Mouse (Mus musculus) G1E (cell line): ENCODE data around the gene Gcc2. TPM values are rescaled to one million over a fixed set of nuclear protein-coding genes. Genes with fewer than 3 reads are reported as not detected.
"Not testable (repeated sequence)": the region's sequence is repeated elsewhere in the genome, so short reads cannot be mapped to it uniquely, and the experiment has no call there.

Experiments used
- ATAC-seq: 2 replicates; pipeline ENCODE4 v1.8.0; 2016; ENCODE audit warnings: mild to moderate bottlenecking; ENCODE audit not compliant: insufficient number of reproducible peaks, poor library complexity, low FRiP score, severe bottlenecking; ENCODE audit errors: extremely low read depth
- DNase-seq: peaks from one replicate; pipeline ENCODE4 v3.0.0; 2012; ENCODE audit warnings: low spot score
- H3K27me3 ChIP-seq: 2 replicates; pipeline ENCODE4 v1.6.1; 2012; ENCODE audit warnings: mild to moderate bottlenecking, low read length, inconsistent platforms; ENCODE audit not compliant: insufficient read depth
- H3K36me3 ChIP-seq: replicated peaks from 2 replicates; pipeline ENCODE3; 2012; ENCODE audit warnings: mild to moderate bottlenecking, inconsistent platforms
- H3K4me1 ChIP-seq: 2 replicates; pipeline ENCODE4 v1.6.1; 2012; ENCODE audit warnings: low read depth, low read length, inconsistent platforms, mixed read lengths; ENCODE audit not compliant: insufficient read depth
- H3K4me3 ChIP-seq: 2 replicates; pipeline ENCODE4 v1.5.1; 2012; ENCODE audit warnings: low read depth, mild to moderate bottlenecking, inconsistent platforms, low read length, moderate library complexity, mixed read lengths
- H3K9me3 ChIP-seq: replicated peaks from 2 replicates; pipeline ENCODE4 v1.6.1; 2012; ENCODE audit warnings: inconsistent platforms
- CTCF ChIP-seq: IDR thresholded peaks from 2 replicates; pipeline ENCODE4 v1.5.1; 2012; ENCODE audit warnings: low read depth, low read length, inconsistent platforms, mixed read lengths
- GATA1 ChIP-seq: IDR thresholded peaks from 2 replicates; pipeline ENCODE4 v1.6.1; 2012; ENCODE audit warnings: borderline replicate concordance, low read length, inconsistent platforms, mixed read lengths
- GATA2 ChIP-seq: IDR thresholded peaks from 2 replicates; pipeline ENCODE4 v1.6.1; 2012; ENCODE audit warnings: low read depth, low read length, inconsistent platforms, borderline replicate concordance
- POLR2AphosphoS5 ChIP-seq: IDR thresholded peaks from 2 replicates; pipeline ENCODE4 v1.6.1; 2012; ENCODE audit warnings: low read depth, low read length, inconsistent platforms; ENCODE audit not compliant: insufficient replicate concordance
- TAL1 ChIP-seq: conservative IDR thresholded peaks from 2 replicates; pipeline ENCODE4 v1.6.1; 2012; ENCODE audit warnings: low read depth, low read length, inconsistent platforms, mixed read lengths
- polyA plus RNA-seq: library from polyadenylated mRNA; stranded (reverse); fragments of >175 nt; gene quantifications from 2 replicates; pipeline ENCODE4 v1.2.3, GENCODE M21; 2012
- total RNA-seq, 2 experiments: library from RNA; stranded (forward) in 1 of 2; stranded (reverse) in 1 of 2; fragments of 200-1000 nt in 1 of 2; fragments of >200 nt in 1 of 2; fragmentation: Nextera tagmentation in 1 of 2; gene quantifications; 2 replicates each; pipeline ENCODE4 v1.2.3; 2014 to 2017

The Gcc2 gene
- total and polyA plus RNA-seq, 3 experiments = 4.5 to 44.7 (median 28.6) TPM

- no peaks in the 10 kb centered on the region for H3K36me3 ChIP-seq
- no peak overlapping the region for H3K4me3 ChIP-seq
- ATAC-seq = no peak
- no peak for DNase-seq
- no peak for TF ChIP-seq GATA1
- no peak for TF ChIP-seq GATA2
- TF ChIP-seq CTCF = no peak
- no peak for TF ChIP-seq TAL1
- TF ChIP-seq POLR2AphosphoS5 = no peak
- no peaks in the 10 kb centered on the region for H3K9me3 ChIP-seq
- no peaks in the 10 kb centered on the region for H3K4me1 ChIP-seq
- no peaks in the 10 kb centered on the region for H3K27me3 ChIP-seq
These were observed 44.1 kb upstream of the Gcc2 start for GRCm38 (mm10) chr10:58211213-58211612.

DNA sequence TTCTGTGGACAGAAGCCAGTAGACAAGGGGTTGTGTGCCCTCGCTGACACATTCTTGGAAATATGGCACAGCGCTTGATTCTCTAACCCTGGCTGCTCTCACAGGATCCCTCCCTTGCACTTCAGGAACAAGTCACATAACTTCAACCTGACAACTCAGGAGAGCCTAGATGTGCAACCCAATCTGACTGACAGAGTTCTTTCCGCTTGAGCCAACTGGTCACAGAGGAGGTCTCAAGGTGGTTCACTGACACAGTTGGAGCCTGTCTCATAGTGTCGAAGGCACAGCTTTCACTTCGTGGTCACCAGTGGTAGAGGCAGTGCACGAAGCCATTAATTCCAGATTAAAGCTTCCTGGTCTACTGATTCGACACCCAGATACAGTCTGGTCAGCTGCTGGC lies 43.1 kb upstream of the Gcc2 start:
- no peak for DNase-seq
- ATAC-seq = no peak
- H3K4me3 ChIP-seq = no peak overlapping the region
- no peaks in the 10 kb centered on the region for H3K36me3 ChIP-seq
- H3K4me1 ChIP-seq = no peaks in the 10 kb centered on the region
- H3K9me3 ChIP-seq = no peaks in the 10 kb centered on the region
- TF ChIP-seq GATA1 = no peak
- no peak for TF ChIP-seq POLR2AphosphoS5
- no peak for TF ChIP-seq CTCF
- TF ChIP-seq TAL1 = no peak
- no peaks in the 10 kb centered on the region for H3K27me3 ChIP-seq

GRCm38 (mm10) chr10:58214497-58214896 lies 40.8 kb upstream of the Gcc2 start:
- DNase-seq = no peak
- Histone ChIP-seq H3K36me3 (no peaks in the 10 kb centered on the region), H3K9me3 (no peaks in the 10 kb centered on the region), H3K4me1 (no peaks in the 10 kb centered on the region), H3K27me3 (no peaks in the 10 kb centered on the region), H3K4me3 (no peak overlapping the region)
- no peak for TF ChIP-seq GATA1
- no peak for TF ChIP-seq CTCF
- TF ChIP-seq GATA2 = no peak
- no peak for ATAC-seq

- Histone ChIP-seq H3K4me3 (no peak overlapping the region), H3K36me3 (no peaks in the 10 kb centered on the region), H3K27me3 (no peaks in the 10 kb centered on the region), H3K4me1 (no peaks in the 10 kb centered on the region), H3K9me3 (no peaks in the 10 kb centered on the region)
- TF ChIP-seq TAL1 = no peak
- no peak for TF ChIP-seq POLR2AphosphoS5
- ATAC-seq = no peak
- DNase-seq = no peak
These were observed 40.4 kb upstream of the Gcc2 start for GRCm38 (mm10) chr10:58214934-58215333.

DNA sequence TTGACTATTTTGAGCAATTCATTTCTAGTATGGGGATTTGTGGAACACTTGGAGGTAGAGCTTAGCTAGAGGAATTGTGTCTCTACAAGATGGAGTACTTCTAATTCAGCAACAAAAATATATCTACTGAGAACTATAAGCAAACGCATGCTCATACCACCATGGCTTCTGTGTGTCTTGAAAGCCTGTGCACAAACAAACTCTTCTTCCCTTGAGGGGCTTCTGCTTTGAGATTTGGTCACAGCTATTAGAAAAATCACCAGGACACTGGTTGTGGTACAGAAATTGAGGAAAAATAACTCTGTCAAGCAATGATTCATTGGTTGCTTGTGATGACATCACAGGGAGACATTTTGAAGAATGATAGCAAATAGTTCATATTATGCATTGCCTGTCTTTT lies 39.9 kb upstream of the Gcc2 start:
- TF ChIP-seq GATA2 (no peak), POLR2AphosphoS5 (no peak), GATA1 (no peak), CTCF (no peak), TAL1 (no peak)
- no peak for ATAC-seq
- H3K27me3 ChIP-seq = no peaks in the 10 kb centered on the region

DNA sequence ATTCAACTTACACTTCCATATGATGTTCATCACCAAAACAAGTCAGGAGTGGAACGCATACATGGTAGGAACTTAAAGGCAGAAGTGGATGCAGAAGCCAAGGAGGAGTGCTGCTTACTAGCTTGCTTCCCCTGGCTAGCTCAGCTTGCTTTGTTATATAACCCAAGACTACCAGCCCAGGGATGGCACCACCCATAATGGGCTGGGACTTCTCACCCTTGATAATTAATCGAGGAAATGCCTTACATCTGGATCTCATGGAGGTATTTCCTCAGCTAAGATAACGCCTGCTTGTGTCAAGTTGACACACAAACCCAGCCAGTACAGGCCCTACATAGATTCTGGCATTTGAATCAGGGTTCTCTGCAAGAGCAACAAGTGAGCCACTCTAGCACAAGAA lies 37.9 kb upstream of the Gcc2 start:
- peaks cover 2% of the 10 kb centered on the region for H3K9me3 ChIP-seq
- no peaks in the 10 kb centered on the region for H3K4me1 ChIP-seq
- ATAC-seq (no peak), DNase-seq (no peak)
- no peaks in the 10 kb centered on the region for H3K36me3 ChIP-seq
- H3K27me3 ChIP-seq = no peaks in the 10 kb centered on the region
- TF ChIP-seq GATA1 = no peak
- TF ChIP-seq POLR2AphosphoS5 = no peak
- no peak for TF ChIP-seq GATA2
- TF ChIP-seq TAL1 = no peak
- TF ChIP-seq CTCF = no peak
- H3K4me3 ChIP-seq = no peak overlapping the region

More for the DNA sequence above, 39.9 kb upstream of the Gcc2 start:
- DNase-seq = no peak
- no peaks in the 10 kb centered on the region for H3K4me1 ChIP-seq
- no peaks in the 10 kb centered on the region for H3K36me3 ChIP-seq
- no peaks in the 10 kb centered on the region for H3K9me3 ChIP-seq
- H3K4me3 ChIP-seq = no peak overlapping the region

DNA sequence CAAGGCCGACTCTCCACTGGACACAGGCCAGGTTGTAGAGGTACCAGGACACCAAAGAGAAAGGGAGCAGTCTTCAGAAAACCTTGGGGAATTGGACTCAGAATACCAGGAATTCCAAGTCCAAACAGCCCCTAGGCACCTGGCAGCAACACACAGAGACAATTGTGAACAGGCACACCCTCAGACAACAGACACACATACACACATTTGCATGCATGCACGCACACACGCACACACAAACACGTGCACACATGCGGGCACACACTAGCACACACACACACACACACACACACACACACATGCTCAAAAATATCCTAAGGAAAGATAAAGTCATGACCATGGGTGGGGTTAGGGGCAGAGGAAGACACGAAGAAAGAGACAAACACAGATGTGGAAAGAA lies 34.6 kb upstream of the Gcc2 start:
- no peak overlapping the region for H3K4me3 ChIP-seq
- ATAC-seq = no peak
- TF ChIP-seq GATA2 (no peak), GATA1 (no peak)
- no peaks in the 10 kb centered on the region for H3K27me3 ChIP-seq
- no peaks in the 10 kb centered on the region for H3K36me3 ChIP-seq
- H3K4me1 ChIP-seq = no peaks in the 10 kb centered on the region
- peaks cover 7% of the 10 kb centered on the region for H3K9me3 ChIP-seq
- no peak for DNase-seq

DNA sequence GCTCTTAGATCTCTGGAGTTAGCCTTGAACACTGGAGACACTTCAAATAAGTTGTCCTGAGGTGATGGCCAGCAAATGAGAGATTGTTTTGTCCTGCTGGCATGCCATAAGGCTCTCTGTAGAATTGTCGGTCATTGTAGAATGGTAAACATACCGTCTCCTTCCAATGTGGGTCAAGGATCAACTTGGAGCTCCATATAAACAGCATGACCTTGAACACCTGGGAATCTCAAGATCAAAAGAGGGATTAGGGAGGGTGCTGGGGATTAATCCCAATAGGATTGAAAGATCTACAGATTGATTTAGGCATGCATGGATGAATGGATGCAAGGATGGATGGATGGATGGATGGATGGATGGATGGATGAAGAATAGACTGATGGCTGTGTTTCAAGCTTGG lies 33.7 kb upstream of the Gcc2 start:
- not testable (repeated sequence) for DNase-seq, ATAC-seq, H3K36me3 ChIP-seq, H3K4me3 ChIP-seq, H3K9me3 ChIP-seq, H3K27me3 ChIP-seq, H3K4me1 ChIP-seq

DNA sequence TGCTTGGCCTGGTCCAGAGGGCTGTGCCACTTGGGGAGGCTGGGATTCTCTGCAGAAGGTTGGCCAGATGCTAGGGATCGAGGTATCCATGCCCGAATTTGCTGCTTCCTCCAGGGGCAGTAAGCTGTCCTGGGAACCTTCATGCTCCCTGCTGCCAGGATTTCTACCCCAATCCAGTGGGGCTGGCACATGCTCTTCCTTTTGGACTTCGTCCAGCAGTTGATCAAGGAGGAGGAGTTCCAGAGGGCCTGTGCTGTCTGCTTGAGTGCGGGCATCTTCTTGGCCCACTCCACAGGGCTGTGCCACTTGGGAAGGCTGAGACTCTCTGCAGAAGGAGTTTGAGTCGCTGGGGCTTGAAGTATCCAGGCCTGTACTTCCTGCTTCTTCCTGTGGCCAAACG lies 32.1 kb upstream of the Gcc2 start:
- H3K36me3 ChIP-seq, ATAC-seq, H3K9me3 ChIP-seq, DNase-seq, H3K27me3 ChIP-seq, H3K4me3 ChIP-seq, H3K4me1 ChIP-seq: not testable (repeated sequence)

DNA sequence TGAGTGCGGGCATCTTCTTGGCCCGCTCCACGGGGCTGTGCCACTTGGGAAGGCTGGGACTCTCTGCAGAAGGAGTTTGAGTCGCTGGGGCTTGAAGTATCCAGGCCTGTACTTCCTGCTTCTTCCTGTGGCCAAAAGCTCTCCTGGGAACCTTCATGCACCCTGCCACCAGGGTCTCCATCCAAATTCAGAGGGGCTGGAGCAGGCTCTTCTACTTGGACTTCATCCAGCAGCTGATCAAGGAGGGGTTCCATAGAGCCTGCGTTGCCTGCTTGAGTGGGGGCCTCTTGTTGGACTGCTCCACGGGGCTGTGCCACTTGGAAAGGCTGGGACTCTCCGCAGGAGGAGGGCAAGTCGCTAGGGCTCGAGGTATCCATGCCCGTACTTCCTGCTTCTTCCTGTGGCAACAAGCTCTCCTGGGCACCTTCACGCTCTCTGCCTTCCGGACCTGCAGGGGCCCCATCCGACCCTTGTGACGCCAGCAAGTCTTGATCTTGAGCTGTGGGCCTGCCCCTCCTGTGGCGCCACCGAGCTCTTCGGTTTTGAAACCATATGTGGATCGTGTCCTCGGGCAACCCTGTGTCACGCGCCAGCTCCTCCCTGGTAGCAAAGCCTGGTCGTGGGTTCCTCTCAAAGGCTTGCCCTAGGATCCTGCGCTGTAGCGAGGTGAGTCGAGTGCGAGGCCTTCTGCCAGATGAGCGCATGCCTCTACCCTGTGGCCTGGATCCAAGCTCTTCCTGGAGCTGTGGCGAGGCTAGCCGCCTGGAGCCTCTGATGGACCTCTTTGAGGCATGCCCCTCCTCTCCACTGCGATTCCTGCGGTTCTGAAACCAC lies 31.1 kb upstream of the Gcc2 start:
- not testable (repeated sequence) for H3K27me3 ChIP-seq, ATAC-seq, H3K36me3 ChIP-seq, H3K4me3 ChIP-seq, H3K9me3 ChIP-seq, H3K4me1 ChIP-seq, DNase-seq
